Mouse (Mus musculus) cerebral cortex, adult 2 months (tissue): Measurements from ENCODE around the gene Ash1l.

Source experiments
- WGBS: fragments of 180-500 bp; shearing (Covaris S2); methylation state at CpG from one replicate; pipeline ENCODE4 v1.1.7; 2018; 5-methylcytosine and 5-hydroxymethylcytosine counted together

Ash1l gene

DNA sequence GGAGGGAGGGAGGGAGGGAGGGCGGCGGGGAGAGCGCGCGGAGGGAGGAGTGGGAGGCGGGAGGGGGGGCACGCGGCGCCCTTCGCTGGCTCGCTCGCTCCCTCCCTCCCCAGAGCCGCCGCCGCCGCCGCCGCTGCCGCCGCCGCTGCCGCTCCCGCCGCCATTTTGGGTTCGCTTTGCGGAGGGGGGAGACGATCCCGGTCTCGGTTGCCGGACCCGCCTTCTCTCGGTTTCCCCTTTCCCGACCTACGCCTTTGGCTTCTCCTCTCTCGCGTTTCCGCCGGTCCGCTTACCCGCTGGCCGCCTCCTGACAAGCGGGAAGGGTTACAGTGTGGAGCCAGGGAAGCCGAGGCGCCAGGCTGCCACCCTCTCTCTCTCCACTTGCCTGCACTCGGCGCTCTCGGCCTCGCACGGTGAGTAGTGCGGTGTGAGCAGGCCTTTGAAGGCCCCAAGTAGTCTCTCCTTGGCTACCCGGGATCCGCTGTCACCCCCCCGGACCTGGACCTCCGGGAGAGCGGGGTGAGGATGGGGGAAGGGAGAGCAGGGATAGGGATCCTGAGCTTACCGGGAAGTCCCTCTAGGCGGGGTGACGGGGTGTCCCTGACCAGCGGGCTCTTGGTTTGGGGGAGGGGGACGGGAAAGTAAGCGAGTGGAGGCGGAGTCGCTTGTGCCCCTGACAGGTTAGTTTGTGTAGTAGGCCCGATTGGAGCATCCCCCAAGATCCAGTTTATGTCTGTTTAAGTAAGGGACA lies at the start of gene Ash1l, which contains the start of gene Dap3:
TSS of gene Ash1l (plus strand) at position 47 of the 751 bp plus-strand sequence.
TSS of gene Dap3 (minus strand) at position 606 of the 751 bp plus-strand sequence.
- under 1% methylated on average over 39 of the region's 64 CpGs for WGBS

GRCm38 (mm10) chr3:88904803-88905202 lies 45.6 kb upstream of the Ash1l start:
- WGBS = 67% methylated on average over 3 of the region's 3 CpGs

DNA sequence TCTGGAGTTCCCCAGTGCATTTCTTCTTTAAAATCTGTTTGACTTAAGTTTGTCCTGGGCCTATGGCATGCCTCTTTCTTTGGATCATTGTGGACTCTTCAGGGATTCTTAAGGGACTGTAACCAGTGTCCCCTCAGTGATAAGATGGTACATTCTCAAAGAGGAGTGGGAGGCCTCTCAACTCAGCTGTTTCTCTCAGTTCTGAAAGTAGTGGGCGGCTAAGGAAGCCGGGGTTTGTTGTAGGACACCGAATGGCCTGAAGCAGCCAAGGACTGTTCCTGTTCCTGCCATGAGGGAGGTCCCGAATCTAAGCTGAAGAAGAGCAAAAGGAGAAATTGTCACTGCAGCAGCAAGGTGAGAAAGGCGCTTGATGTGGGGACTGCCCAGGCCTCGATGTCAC lies 45.2 kb upstream of the Ash1l start:
- WGBS = 52% methylated on average over 6 of the region's 6 CpGs

- WGBS = 96% methylated on average over 2 of the region's 2 CpGs
Measured at GRCm38 (mm10) chr3:88905741-88906140, 44.7 kb upstream of the Ash1l start.

DNA sequence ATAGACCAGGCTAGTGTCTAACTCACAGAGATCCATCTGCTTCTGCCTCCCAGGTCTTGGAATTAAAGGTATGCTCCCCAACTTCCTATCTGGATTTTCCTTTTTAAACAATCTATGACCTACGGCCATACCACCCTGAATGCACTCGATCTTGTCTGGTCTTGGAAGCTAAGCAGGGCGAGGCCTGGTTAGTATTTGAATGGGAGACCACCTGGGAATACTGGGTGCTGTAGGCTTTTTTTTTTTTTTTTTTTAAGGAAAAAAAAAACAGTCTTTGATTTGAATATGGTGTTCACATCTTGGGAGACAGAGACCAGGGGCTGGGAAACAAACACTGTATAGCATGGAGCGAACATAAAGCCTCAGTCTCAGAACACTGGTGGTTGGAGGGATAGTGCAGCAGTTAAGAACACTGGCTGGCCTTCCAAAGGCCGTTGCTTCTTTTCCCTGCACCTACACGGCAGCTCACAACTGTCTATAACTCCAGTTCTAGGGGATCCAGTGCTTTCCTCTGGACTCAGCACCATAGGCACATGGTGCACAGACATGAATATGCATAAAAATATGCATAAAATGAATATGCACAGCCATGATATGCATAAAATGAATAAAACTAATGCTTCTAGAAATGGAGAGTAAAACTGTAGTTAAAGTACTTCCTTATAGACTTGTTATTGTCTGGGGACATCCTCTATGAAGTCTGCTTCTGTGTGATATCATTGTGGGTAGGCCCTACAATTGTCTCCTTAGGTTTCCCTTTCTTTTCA lies 43.8 kb upstream of the Ash1l start:
- 83% methylated on average over 6 of the region's 6 CpGs for WGBS

DNA sequence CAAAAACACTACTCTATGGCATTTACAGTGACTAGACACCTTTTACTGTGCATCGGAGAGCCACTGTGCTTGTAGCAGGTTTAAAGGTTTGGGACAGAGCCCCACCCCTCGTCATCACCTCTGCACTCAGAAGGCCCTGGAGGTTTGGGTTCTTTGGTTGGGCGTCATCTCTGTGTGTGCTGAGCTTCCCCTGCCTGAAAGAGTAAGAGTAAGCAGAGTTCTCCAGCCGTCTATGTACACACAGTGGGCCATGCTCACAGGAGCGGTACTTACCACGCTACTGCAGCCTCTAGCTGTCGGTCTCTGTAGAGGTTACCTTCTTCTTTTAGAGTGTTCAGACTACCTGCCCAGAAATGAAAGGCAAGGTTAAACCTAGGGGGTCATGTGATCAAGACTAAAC lies 37.8 kb upstream of the Ash1l start:
- 93% methylated on average over 7 of the region's 7 CpGs for WGBS

DNA sequence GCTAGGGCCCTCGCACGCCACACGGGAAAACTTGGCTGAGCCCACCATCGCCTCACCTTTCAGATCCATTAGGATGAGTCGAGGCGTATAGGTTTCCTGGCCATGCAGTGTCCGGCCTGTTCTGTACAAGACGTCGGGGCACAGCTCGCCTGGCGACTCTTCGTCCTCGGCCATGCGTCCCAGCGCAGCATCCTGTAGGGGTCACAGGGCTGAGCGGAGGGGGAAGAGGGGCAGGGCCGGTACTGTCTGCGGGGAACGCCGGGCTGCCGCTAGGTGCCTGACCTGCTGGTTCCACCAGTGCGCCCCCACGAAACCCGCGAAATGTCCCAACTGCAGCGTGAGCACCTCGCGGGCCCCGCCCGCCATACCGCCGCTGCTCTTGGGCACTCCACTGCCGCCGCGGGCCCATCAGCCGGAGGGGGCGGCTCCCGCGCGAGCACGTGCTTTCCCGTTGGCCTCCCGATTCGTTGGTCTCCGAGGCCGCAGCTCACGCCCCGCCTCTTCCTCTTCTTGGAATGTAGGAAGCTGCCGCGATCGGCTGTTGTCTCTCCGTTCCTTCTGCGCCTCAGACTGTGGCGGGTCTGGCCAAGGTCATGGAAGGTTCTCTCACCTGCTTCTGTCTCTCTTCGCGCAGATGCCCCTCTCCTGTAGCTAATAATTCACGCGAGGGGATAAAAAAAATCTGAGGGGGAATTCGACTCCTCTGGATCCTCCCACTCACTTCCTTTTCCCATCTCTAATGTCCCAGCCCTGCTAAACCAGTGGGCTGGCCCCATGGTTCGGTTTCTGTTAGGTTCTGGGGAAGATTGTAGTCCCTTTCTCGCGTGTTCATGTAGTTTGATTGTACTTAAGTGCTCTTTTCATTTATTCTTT lies 36.7 kb upstream of the Ash1l start, which contains the start of gene Msto1:
TSS of gene Msto1 (minus strand) at position 489 of the 873 bp plus-strand sequence.
- under 1% methylated on average over 61 of the region's 62 CpGs for WGBS

DNA sequence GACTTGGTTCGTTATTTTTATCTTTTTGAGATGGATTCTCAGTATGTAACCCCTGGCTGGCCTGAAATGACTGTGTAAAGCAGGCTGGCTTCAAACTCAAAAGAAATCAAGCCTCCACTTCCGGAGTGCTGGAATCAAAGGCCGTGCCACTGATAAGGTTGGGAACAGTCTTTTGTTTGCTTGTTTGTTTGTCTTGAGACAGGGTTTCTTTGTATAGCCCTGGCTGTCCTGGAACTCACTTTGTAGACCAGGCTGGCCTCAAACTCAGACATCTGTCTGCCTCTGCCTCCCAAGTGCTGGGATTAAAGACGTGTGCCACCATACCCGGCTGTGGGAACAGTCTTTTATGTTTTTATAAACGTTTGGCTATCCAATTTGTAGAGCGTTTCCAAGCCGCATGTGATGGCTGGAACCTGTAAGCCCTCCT lies 36.0 kb upstream of the Ash1l start:
- 19% methylated on average over 8 of the region's 8 CpGs for WGBS

DNA sequence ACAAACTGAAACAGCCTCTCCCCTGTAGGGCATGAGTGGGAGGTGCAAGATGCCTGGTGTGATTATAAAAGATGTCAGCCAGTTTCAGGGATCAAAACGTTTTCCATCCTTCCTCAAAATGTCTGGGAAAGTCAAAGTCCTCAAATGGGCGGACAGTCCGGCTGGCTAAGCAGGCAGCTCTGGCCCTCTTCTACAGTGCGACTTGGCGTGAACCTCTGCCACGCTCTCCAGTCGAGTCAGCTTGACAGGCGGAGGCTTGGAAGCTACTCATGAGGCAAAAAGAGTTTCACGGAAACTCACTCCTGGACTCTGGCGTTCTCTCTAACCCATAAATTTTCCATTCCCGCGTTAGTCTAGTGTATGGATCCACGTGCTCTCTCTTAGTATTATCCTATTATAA lies 31.4 kb upstream of the Ash1l start:
- 67% methylated on average over 13 of the region's 13 CpGs for WGBS

DNA sequence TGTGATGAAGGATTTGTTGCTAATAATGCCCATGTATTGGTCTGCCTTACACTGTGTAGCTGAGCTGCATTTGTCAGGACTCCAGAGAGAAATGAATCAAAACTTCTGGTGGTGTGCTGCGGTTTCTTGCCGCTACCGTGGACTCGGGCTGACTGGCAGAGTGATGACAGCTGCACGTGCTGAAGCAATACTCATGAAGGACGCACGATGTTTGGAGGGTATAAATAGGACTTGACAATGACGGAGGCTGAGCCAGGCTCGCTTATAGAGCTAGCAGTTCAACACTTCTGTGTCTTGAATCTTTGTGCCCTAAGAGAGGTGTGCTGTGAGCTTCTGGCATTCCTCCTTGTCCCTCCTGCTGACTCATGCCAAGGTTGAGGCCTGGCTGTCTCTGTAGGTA lies 29.0 kb upstream of the Ash1l start:
- WGBS = 80% methylated on average over 9 of the region's 9 CpGs

GRCm38 (mm10) chr3:88923989-88924591 lies 26.3 kb upstream of the Ash1l start:
- WGBS = 56% methylated on average over 8 of the region's 8 CpGs

- WGBS = 96% methylated on average over 2 of the region's 2 CpGs
Measured at GRCm38 (mm10) chr3:88925651-88926050, 24.8 kb upstream of the Ash1l start.

GRCm38 (mm10) chr3:88929501-88929900 lies 20.9 kb upstream of the Ash1l start:
- 73% methylated on average over 3 of the region's 3 CpGs for WGBS

DNA sequence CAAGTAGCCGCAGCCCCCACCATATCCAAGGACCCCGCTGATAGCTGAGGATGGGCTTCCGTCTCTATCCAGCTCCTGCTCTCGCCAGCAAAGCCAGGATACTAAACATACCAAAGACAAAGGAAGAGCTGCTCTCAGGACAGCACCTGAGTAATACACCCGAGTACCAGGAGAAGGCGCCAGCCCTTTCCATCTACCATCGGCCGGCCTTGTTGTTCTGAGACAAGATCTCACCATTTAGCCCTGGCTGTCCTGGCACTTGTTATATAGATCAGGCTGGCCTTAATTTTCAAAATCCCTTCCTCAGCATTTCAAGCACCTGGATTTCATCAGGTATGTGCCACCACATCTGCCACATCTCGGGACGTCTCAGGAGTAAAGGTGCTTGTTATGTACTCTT lies 11.4 kb upstream of the Ash1l start:
- 94% methylated on average over 10 of the region's 10 CpGs for WGBS

DNA sequence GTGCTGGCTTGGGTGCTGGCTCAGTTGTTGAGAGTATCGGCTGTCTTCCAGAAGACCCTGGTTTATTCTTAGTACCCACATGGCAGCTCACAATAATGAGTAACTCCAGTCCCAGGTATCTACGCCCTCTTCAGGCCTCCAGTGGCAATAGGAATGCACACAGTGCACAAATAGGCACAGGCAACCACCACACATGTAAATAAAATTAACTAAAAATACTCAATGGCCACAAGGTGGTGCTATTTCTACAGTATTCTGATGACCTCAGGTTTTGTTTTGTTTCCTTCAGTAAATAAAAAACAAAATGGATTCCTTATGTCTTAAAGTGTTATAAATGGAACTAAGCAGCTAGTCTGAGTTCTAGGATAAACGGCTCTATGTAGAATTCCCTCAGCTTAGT lies 10.7 kb upstream of the Ash1l start:
- WGBS = 41% methylated on average over 3 of the region's 3 CpGs

DNA sequence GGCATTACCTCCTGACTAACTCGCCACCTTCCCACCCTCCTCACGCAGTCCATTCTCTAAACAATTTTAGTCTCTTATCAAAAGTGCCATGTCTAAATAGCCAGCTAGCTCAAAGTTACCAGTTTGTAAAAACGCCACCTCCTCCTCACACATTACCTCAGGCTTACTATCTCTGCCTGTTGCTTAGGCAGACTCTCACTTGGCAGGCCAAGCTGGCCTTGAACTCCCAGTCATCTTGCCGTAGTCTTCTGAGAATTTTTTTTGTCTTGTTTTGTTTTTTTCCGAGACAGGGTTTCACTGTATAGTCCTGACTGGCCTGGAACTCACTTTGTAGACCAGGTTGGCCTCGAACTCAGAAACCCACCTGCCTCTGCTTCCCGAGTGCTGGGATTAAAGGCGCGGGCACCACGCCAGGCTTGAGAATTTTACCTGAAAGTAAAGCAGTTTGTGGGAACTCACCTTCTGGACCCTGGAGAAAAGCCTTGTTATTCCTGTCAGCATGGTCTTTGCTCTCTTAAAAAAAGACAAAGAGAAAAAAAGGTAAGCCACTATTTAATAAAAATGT lies 8.0 kb upstream of the Ash1l start:
- WGBS = 89% methylated on average over 10 of the region's 10 CpGs

DNA sequence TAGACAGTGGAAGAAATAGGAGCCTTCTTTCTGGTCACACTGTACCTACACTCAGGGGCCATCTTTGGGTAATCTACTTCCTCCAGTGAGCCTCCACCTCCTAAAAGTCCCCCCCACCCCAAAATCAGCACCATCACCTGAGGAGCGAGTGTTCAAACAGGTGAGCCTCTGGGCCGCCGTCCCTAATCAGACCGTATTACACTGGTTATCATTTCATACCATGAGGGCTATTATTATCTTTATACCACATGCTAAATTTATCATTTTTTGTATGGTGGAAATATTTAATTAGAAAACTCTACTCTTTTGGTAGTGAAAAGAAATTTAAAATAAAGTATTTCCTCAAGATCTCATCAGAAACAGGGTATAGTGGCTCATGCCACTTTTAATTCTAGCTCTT lies 6.3 kb upstream of the Ash1l start:
- WGBS = 93% methylated on average over 4 of the region's 4 CpGs

DNA sequence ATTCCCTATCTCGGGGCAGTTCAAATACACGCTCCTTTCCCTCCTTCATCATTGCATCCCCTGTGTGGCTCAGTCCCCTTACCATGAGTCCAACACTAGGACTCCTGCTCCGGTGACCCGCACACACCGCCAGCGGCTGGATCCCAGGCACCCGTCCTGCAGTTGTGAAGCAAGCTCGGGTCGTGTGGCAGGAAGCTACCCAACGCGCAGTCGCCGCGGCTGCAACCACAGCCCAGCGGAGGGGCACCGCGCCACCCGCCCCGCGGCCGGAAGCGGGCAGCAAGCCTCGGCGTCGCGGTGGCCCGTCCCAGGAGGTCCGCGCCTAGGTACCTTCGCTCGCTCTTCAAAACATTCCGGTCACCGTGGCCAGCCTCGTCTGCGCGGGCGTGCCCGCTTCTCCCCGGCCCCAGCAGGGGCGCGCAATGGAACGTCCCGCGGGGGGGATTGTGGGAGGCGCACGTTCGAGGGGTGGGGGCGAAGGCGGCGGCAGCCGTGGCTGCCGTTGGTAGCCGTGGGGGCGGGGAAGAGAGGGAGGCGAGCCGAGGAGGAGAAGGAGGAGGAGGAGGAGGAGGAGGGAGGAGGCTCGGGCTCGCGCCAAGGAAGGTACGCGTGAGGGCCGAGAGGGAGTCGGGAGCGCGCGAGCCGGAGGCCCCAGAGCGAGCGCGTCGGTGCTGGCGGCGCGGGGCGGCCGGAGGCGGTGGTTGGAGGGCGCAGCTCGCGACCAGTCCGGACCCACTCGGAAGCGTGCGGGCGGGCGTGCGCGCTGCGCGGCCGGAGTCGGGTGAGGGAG lies 441 bp upstream of the Ash1l start:
- WGBS = 1% methylated on average over 85 of the region's 92 CpGs

DNA sequence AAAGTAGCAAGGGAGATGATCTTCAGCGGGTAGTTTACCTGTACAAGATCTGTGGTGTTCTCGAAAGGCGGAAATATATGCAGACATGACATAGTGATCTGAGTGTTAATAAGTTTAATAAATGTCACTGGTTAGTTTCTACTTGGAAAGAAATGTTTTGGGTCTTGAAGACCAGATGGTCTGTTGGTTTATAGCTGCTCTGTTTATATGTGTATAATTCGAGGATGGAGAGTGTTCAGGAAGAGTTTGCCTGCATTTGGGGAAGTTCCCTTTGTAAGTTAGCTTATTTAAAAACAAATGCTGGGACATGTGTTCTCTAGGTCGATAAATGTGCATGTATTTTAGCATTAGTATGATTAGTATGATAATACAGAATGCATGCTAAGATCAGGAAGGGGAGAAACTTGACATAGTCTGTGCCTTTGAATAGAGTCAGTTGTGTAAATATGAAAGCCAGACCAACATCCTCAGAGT lies 942 bp downstream of the Ash1l start:
- WGBS = under 1% methylated on average over 5 of the region's 5 CpGs

- 60% methylated on average over 4 of the region's 4 CpGs for WGBS
Measured at GRCm38 (mm10) chr3:88953246-88953645, 2.8 kb downstream of the Ash1l start.
